Mouse (Mus musculus) neural tube, embryonic 11.5 days (tissue): ENCODE results near the gene Cldn24. TPM values are rescaled to one million over a fixed set of nuclear protein-coding genes. Genes with fewer than 3 reads are reported as not detected.

Source experiments
- ATAC-seq: fragments of 200-750 bp; cut with Nextera tagmentation; 2 replicates; pipeline ENCODE4 v1.8.0; 2017; ENCODE audit warnings: moderate number of reproducible peaks, mild to moderate bottlenecking, moderate TSS enrichment, moderate library complexity; ENCODE audit not compliant: insufficient read depth, low FRiP score, low TSS enrichment
- DNase-seq: peaks from one replicate; pipeline ENCODE4 v3.0.0-alpha.2; 2015; ENCODE audit warnings: low spot score
- H3K27ac ChIP-seq: fragments of 300-500 bp; sonication (generic); 2 replicates; pipeline ENCODE4 v1.5.1; 2014; ENCODE audit warnings: low read depth, mild to moderate bottlenecking, low read length
- H3K27me3 ChIP-seq: fragments of 300-500 bp; sonication (generic); 2 replicates; pipeline ENCODE4 v1.6.1; 2014; ENCODE audit warnings: mild to moderate bottlenecking, low read length, mixed read lengths; ENCODE audit not compliant: control insufficient read depth, insufficient read depth
- H3K36me3 ChIP-seq: fragments of 300-500 bp; sonication (generic); 2 replicates; pipeline ENCODE4 v1.6.1; 2014; ENCODE audit warnings: mild to moderate bottlenecking, low read length, moderate library complexity, mixed read lengths; ENCODE audit not compliant: control insufficient read depth, insufficient read depth
- H3K4me1 ChIP-seq: fragments of 300-500 bp; sonication (generic); 2 replicates; pipeline ENCODE4 v1.6.1; 2014; ENCODE audit warnings: low read length, mixed read lengths; ENCODE audit not compliant: control insufficient read depth, insufficient read depth
- H3K4me2 ChIP-seq: fragments of 300-500 bp; sonication (generic); 2 replicates; pipeline ENCODE4 v1.6.1; 2014; ENCODE audit warnings: low read depth, mild to moderate bottlenecking, moderate library complexity
- H3K4me3 ChIP-seq: fragments of 300-500 bp; sonication (generic); 2 replicates; pipeline ENCODE4 v1.5.1; 2014; ENCODE audit warnings: low read depth, low read length
- H3K9ac ChIP-seq: fragments of 300-500 bp; sonication (generic); 2 replicates; pipeline ENCODE4 v1.6.1; 2014; ENCODE audit warnings: mild to moderate bottlenecking, low read length
- H3K9me3 ChIP-seq: fragments of 300-500 bp; sonication (generic); 2 replicates; pipeline ENCODE4 v1.6.1; 2016; ENCODE audit warnings: low read length; ENCODE audit not compliant: control insufficient read depth
- WGBS: fragments of 180-500 bp; shearing (Covaris S2); extraction: QIAGEN DNeasy Blood & Tissue Kit; methylation state at CpG from one replicate; pipeline ENCODE4 v1.1.7; 2014; 5-methylcytosine and 5-hydroxymethylcytosine counted together
- polyA plus RNA-seq: library from polyadenylated mRNA; unstranded; fragments of >200 nt; fragmentation: Nextera tagmentation; extraction: Ambion mirVana; gene quantifications from 2 replicates; pipeline ENCODE4 v1.2.1, GENCODE M21; 2014

Gene Cldn24
- polyA plus RNA-seq, 1 experiment from 2014 or later: not detected

- WGBS: 97% methylated on average over 10 of the region's 10 CpGs
- H3K4me2 ChIP-seq: no peak overlapping the region
- no peak overlapping the region for H3K27ac ChIP-seq
- DNase-seq (no peak), ATAC-seq (no peak)
- H3K36me3 ChIP-seq: peaks cover 4% of the 10 kb centered on the region; the same call in 1 of the 2 replicates
- peaks cover 3% of the 10 kb centered on the region; the same call in 1 of the 2 replicates for H3K4me1 ChIP-seq
- no peaks in the 10 kb centered on the region for H3K9me3 ChIP-seq
- no peak overlapping the region for H3K9ac ChIP-seq
- H3K27me3 ChIP-seq: no peaks in the 10 kb centered on the region
- no peak overlapping the region for H3K4me3 ChIP-seq
These were observed 21.7 kb downstream of the Cldn24 start for GRCm38 (mm10) chr8:47843651-47844050.

GRCm38 (mm10) chr8:47845956-47846355, 24.0 kb downstream of the Cldn24 start:
- Histone ChIP-seq H3K9me3 (no peaks in the 10 kb centered on the region), H3K27ac (no peak overlapping the region), H3K9ac (no peak overlapping the region), H3K4me3 (no peak overlapping the region), H3K4me1 (peaks cover 3% of the 10 kb centered on the region; the same call in 1 of the 2 replicates), H3K4me2 (no peak overlapping the region), H3K36me3 (0 out of 2 replicates have a peak, but pooled peaks cover 2% of the 10 kb centered on the region), H3K27me3 (no peaks in the 10 kb centered on the region)
- DNase-seq (no peak), ATAC-seq (no peak)
- WGBS: 48% methylated on average over 13 of the region's 13 CpGs

- H3K27ac ChIP-seq: no peak overlapping the region
- H3K4me2 ChIP-seq: no peak overlapping the region
- no peak overlapping the region for H3K4me3 ChIP-seq
- peaks cover 3% of the 10 kb centered on the region; the same call in 1 of the 2 replicates for H3K4me1 ChIP-seq
- H3K9me3 ChIP-seq: no peaks in the 10 kb centered on the region
- no peaks in the 10 kb centered on the region for H3K27me3 ChIP-seq
- ATAC-seq (no peak), DNase-seq (no peak)
- no peak overlapping the region for H3K9ac ChIP-seq
- H3K36me3 ChIP-seq: 0 out of 2 replicates have a peak, but pooled peaks cover 2% of the 10 kb centered on the region
- 97% methylated on average over 14 of the region's 14 CpGs for WGBS
These were observed 25.2 kb downstream of the Cldn24 start for GRCm38 (mm10) chr8:47847161-47847560.

- Histone ChIP-seq H3K4me3 (no peak overlapping the region), H3K4me2 (no peak overlapping the region), H3K27me3 (no peaks in the 10 kb centered on the region), H3K9ac (no peak overlapping the region), H3K9me3 (no peaks in the 10 kb centered on the region), H3K36me3 (0 out of 2 replicates have a peak, but pooled peaks cover 2% of the 10 kb centered on the region), H3K4me1 (peaks cover 3% of the 10 kb centered on the region; the same call in 1 of the 2 replicates), H3K27ac (no peak overlapping the region)
- no peak for DNase-seq
- ATAC-seq: no peak
- 95% methylated on average over 6 of the region's 6 CpGs for WGBS
These were observed 26.0 kb downstream of the Cldn24 start for GRCm38 (mm10) chr8:47847931-47848330.

GRCm38 (mm10) chr8:47849842-47850241, 27.9 kb downstream of the Cldn24 start:
- no peak for DNase-seq
- Histone ChIP-seq H3K27me3 (no peaks in the 10 kb centered on the region), H3K4me2 (no peak overlapping the region), H3K4me1 (peaks cover 3% of the 10 kb centered on the region; the same call in 1 of the 2 replicates), H3K9me3 (no peaks in the 10 kb centered on the region), H3K9ac (no peak overlapping the region), H3K4me3 (no peak overlapping the region), H3K27ac (no peak overlapping the region), H3K36me3 (0 out of 2 replicates have a peak, but pooled peaks cover 2% of the 10 kb centered on the region)
- ATAC-seq: no peak
- 87% methylated on average over 8 of the region's 8 CpGs for WGBS

- H3K36me3 ChIP-seq: 0 out of 2 replicates have a peak, but pooled peaks cover 2% of the 10 kb centered on the region
- no peaks in the 10 kb centered on the region for H3K27me3 ChIP-seq
- ATAC-seq: no peak
- H3K4me1 ChIP-seq: no peaks in the 10 kb centered on the region
- H3K9ac ChIP-seq: no peak overlapping the region
- 55% methylated on average over 12 of the region's 12 CpGs for WGBS
- H3K4me2 ChIP-seq: 0 out of 2 replicates have a peak overlapping the region, but pooled peaks have one; percentile 8
- peak overlapping the region; percentile 29; the same call in 1 of the 2 replicates for H3K27ac ChIP-seq
- no peak overlapping the region for H3K4me3 ChIP-seq
- no peaks in the 10 kb centered on the region for H3K9me3 ChIP-seq
- DNase-seq: no peak
These were observed 30.0 kb downstream of the Cldn24 start for GRCm38 (mm10) chr8:47851824-47852502.

- WGBS: 76% methylated on average over 5 of the region's 5 CpGs
These were observed 30.8 kb downstream of the Cldn24 start for GRCm38 (mm10) chr8:47852737-47853136.

GRCm38 (mm10) chr8:47853356-47853755, 31.4 kb downstream of the Cldn24 start:
- Histone ChIP-seq H3K4me1 (no peaks in the 10 kb centered on the region), H3K36me3 (0 out of 2 replicates have a peak, but pooled peaks cover 2% of the 10 kb centered on the region), H3K9me3 (no peaks in the 10 kb centered on the region), H3K9ac (no peak overlapping the region), H3K27me3 (no peaks in the 10 kb centered on the region), H3K27ac (no peak overlapping the region), H3K4me2 (no peak overlapping the region), H3K4me3 (no peak overlapping the region)
- WGBS: 85% methylated on average over 5 of the region's 5 CpGs
- no peak for DNase-seq
- no peak for ATAC-seq

More at GRCm38 (mm10) chr8:47852737-47853136, 30.8 kb downstream of the Cldn24 start:
- no peak overlapping the region for H3K9ac ChIP-seq
- H3K27ac ChIP-seq: no peak overlapping the region
- ATAC-seq: no peak
- DNase-seq: no peak
- H3K4me3 ChIP-seq: no peak overlapping the region
- H3K4me1 ChIP-seq: no peaks in the 10 kb centered on the region
- no peaks in the 10 kb centered on the region for H3K27me3 ChIP-seq
- 0 out of 2 replicates have a peak, but pooled peaks cover 2% of the 10 kb centered on the region for H3K36me3 ChIP-seq
- H3K4me2 ChIP-seq: no peak overlapping the region
- H3K9me3 ChIP-seq: no peaks in the 10 kb centered on the region

- no peak overlapping the region for H3K4me3 ChIP-seq
- no peaks in the 10 kb centered on the region for H3K27me3 ChIP-seq
- no peaks in the 10 kb centered on the region for H3K4me1 ChIP-seq
- DNase-seq: no peak
- H3K4me2 ChIP-seq: no peak overlapping the region
- H3K9me3 ChIP-seq: no peaks in the 10 kb centered on the region
- H3K27ac ChIP-seq: no peak overlapping the region
- WGBS: 95% methylated on average over 12 of the region's 12 CpGs
- ATAC-seq: no peak
- no peaks in the 10 kb centered on the region for H3K36me3 ChIP-seq
- no peak overlapping the region for H3K9ac ChIP-seq
These were observed 37.3 kb downstream of the Cldn24 start for GRCm38 (mm10) chr8:47859259-47859658.
